Mouse (Mus musculus) midbrain, embryonic 16.5 days (tissue): ENCODE measurements around the gene Bmp4. TPM values are rescaled to one million over a fixed set of nuclear protein-coding genes. Genes with fewer than 3 reads are reported as not detected.
A peak's percentile ranks its signal among the peaks of the same experiment; 100 is the strongest.

Experiments
- ATAC-seq: fragments of 200-750 bp; cut with Nextera tagmentation; 2 replicates; pipeline ENCODE4 v1.8.0; 2017; ENCODE audit warnings: moderate TSS enrichment
- H3K27ac ChIP-seq: fragments of 300-500 bp; sonication (generic); 2 replicates; pipeline ENCODE4 v1.5.1; 2014; ENCODE audit warnings: mild to moderate bottlenecking, low read length, mixed read lengths
- H3K27me3 ChIP-seq: fragments of 300-500 bp; sonication (generic); 2 replicates; pipeline ENCODE4 v1.6.1; 2014; ENCODE audit warnings: low read depth, low read length, mixed read lengths; ENCODE audit not compliant: control insufficient read depth, insufficient read depth
- H3K36me3 ChIP-seq: fragments of 300-500 bp; sonication (generic); 2 replicates; pipeline ENCODE4 v1.6.1; 2014; ENCODE audit warnings: mild to moderate bottlenecking, low read length, moderate library complexity, mixed read lengths; ENCODE audit not compliant: control insufficient read depth, insufficient read depth
- H3K4me1 ChIP-seq: fragments of 300-500 bp; sonication (generic); 2 replicates; pipeline ENCODE4 v1.6.1; 2014; ENCODE audit warnings: mild to moderate bottlenecking, low read length, mixed read lengths; ENCODE audit not compliant: control insufficient read depth, insufficient read depth
- H3K4me2 ChIP-seq: fragments of 300-500 bp; sonication (generic); 2 replicates; pipeline ENCODE4 v1.6.1; 2014; ENCODE audit warnings: mild to moderate bottlenecking, low read length, mixed read lengths
- H3K4me3 ChIP-seq: fragments of 300-500 bp; sonication (generic); 2 replicates; pipeline ENCODE4 v1.5.1; 2014; ENCODE audit warnings: low read depth, mild to moderate bottlenecking, low read length, moderate library complexity, mixed read lengths
- H3K9ac ChIP-seq: fragments of 300-500 bp; sonication (generic); 2 replicates; pipeline ENCODE4 v1.6.1; 2014; ENCODE audit warnings: low read depth, low read length, mixed read lengths
- H3K9me3 ChIP-seq: fragments of 300-500 bp; sonication (generic); replicated peaks from 2 replicates; pipeline ENCODE4 v1.6.1; 2014; ENCODE audit warnings: mild to moderate bottlenecking, low read length, mixed read lengths; ENCODE audit not compliant: control insufficient read depth, poor library complexity, severe bottlenecking
- WGBS: fragments of 180-500 bp; shearing (Covaris S2); extraction: QIAGEN DNeasy Blood & Tissue Kit; methylation state at CpG from one replicate; pipeline ENCODE4 v1.1.7; 2014; 5-methylcytosine and 5-hydroxymethylcytosine counted together
- polyA plus RNA-seq: library from polyadenylated mRNA; unstranded; fragments of >200 nt; fragmentation: Nextera tagmentation; extraction: Ambion mirVana; gene quantifications from 2 replicates; pipeline ENCODE4 v1.2.1, GENCODE M21; 2015

The Bmp4 gene
- polyA plus RNA-seq, 1 experiment from 2014 or later: 6.5 TPM

DNA sequence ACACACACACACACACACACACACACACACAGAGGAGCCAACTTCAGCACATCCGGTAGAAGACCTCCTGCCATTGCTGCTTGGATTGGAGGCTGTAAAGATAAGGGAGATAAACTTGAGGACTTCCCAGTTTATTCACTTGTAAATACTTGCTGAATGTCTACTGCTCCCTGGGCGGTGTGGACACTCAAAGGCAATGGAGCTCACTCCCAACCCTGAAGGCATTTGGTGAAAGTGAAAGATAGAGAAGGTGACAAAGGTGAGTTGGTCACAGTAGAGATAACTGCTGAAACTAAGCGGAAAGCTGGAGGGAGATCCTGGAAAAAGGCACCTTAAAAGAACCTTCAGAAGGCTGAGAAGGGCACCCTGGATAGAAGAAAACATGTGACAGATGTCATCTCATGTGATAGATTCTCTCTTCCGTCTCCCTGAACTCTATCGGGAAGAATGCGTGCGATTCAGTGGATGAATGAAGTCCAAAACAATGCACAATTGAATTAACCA, 22.1 kb upstream of the Bmp4 start:
- H3K9me3 ChIP-seq: no peaks in the 10 kb centered on the region
- no peaks in the 10 kb centered on the region for H3K4me1 ChIP-seq
- no peak overlapping the region for H3K9ac ChIP-seq
- H3K27ac ChIP-seq: no peak overlapping the region
- no peak for ATAC-seq
- H3K36me3 ChIP-seq: no peaks in the 10 kb centered on the region
- H3K27me3 ChIP-seq: no peaks in the 10 kb centered on the region
- H3K4me2 ChIP-seq: no peak overlapping the region
- 83% methylated on average over 7 of the region's 7 CpGs for WGBS
- H3K4me3 ChIP-seq: no peak overlapping the region

DNA sequence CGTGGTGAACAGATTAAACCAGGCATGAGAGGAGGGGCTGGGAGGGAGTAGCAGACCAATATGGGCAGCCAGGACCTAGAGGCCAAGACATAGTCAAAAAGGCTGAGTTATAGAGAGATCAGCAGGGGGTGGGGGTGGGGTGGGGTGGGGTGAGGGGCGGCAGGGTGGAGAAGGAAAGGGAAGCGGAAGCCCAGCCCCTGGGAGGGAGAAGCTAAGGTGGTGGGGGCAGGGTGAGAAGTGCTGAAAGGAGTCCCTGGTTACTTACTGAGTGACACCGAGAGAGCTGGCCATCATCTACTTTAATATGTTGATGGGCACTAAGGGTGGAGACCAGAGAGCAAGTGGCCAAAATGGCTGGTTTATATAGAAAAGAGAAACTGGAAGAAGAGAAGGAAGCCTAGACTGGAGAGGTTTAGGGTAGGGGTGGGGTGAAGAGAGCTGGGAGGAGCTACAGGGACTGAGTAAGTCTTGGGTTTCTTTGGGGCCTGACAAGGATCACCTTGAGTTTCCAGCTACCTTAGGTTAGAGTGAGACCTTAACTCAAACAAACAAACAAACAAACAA, 20.2 kb upstream of the Bmp4 start:
- Histone ChIP-seq H3K27me3 (no peaks in the 10 kb centered on the region), H3K4me1 (no peaks in the 10 kb centered on the region), H3K4me3 (no peak overlapping the region), H3K9ac (no peak overlapping the region), H3K4me2 (no peak overlapping the region), H3K9me3 (no peaks in the 10 kb centered on the region), H3K36me3 (no peaks in the 10 kb centered on the region), H3K27ac (no peak overlapping the region)
- no peak for ATAC-seq
- 58% methylated on average over 4 of the region's 4 CpGs for WGBS

DNA sequence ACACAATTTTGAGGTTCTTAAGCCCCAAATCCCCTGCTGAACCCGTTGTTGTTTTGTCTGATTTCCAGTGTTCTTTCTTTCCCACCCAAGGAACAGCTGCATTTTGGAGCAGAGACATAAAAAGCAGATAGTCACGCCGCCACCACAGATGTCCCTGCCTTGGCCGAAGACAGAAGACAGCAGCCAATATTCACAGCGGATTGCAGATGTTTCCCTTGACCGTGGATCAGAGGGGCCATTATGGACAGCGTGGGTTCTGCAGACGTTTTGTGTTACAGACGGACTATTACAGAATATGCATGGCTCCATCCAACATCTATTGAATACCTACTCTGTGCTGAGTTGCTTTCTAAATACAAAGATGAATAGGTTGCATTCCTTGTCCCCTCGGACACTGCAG, 18.5 kb upstream of the Bmp4 start:
- H3K9ac ChIP-seq: no peak overlapping the region
- WGBS: 78% methylated on average over 10 of the region's 10 CpGs
- no peak for ATAC-seq
- H3K27me3 ChIP-seq: no peaks in the 10 kb centered on the region
- H3K4me3 ChIP-seq: no peak overlapping the region
- H3K4me1 ChIP-seq: no peaks in the 10 kb centered on the region
- no peaks in the 10 kb centered on the region for H3K9me3 ChIP-seq
- H3K4me2 ChIP-seq: no peak overlapping the region
- H3K36me3 ChIP-seq: no peaks in the 10 kb centered on the region
- H3K27ac ChIP-seq: no peak overlapping the region

DNA sequence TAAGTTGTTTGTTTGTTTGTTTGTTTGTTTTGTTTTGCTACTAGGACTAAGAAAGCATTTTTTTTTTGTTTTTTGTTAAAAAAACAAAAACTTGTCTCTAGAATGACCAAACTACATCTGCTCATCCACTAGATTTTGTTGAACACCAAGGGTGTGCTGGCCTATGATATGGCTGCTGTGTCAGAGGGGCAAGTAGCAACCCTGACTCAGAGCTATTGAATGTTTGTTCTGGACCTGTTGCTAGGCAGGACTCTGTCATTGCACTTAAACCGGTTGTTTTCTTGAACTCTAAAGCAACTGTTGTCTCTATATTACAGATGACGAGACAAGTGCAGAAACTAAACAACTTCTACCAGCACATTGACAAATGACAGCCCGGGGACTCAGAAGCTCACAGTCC, 17.9 kb upstream of the Bmp4 start:
- Histone ChIP-seq H3K4me2 (no peak overlapping the region), H3K9ac (no peak overlapping the region), H3K4me1 (no peaks in the 10 kb centered on the region), H3K27ac (no peak overlapping the region), H3K36me3 (no peaks in the 10 kb centered on the region), H3K9me3 (no peaks in the 10 kb centered on the region), H3K27me3 (no peaks in the 10 kb centered on the region), H3K4me3 (no peak overlapping the region)
- whole genome bisulfite sequencing: 95% methylated on average over 3 of the region's 3 CpGs
- no peak for ATAC-seq

DNA sequence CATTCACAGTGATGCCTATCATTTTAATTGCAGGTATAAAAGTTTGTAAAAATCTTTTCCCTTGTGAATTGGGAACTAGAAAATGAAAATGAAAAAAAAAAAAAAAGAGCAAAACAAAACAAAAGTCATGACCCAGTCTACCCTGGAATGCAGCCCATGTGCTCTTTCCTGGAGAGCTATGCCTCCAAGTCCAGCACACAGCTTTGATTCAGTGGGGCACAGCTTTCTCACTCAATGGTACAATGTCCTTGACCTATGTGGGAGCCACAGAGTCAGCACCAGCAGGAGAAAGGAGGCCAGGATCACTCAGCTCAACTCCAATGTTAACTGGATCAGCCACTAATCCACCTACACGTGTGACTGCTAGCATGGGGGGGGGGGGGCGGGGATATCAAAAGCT, 9.5 kb upstream of the Bmp4 start:
- H3K9me3 ChIP-seq: no peaks in the 10 kb centered on the region
- ATAC-seq: no peak
- no peak overlapping the region for H3K27ac ChIP-seq
- no peak overlapping the region for H3K9ac ChIP-seq
- H3K4me2 ChIP-seq: no peak overlapping the region
- no peak overlapping the region for H3K4me3 ChIP-seq
- H3K4me1 ChIP-seq: peaks cover 7% of the 10 kb centered on the region; the same call in 1 of the 2 replicates
- 68% methylated on average over 2 of the region's 2 CpGs for WGBS
- H3K27me3 ChIP-seq: peaks cover 18% of the 10 kb centered on the region
- H3K36me3 ChIP-seq: no peaks in the 10 kb centered on the region

DNA sequence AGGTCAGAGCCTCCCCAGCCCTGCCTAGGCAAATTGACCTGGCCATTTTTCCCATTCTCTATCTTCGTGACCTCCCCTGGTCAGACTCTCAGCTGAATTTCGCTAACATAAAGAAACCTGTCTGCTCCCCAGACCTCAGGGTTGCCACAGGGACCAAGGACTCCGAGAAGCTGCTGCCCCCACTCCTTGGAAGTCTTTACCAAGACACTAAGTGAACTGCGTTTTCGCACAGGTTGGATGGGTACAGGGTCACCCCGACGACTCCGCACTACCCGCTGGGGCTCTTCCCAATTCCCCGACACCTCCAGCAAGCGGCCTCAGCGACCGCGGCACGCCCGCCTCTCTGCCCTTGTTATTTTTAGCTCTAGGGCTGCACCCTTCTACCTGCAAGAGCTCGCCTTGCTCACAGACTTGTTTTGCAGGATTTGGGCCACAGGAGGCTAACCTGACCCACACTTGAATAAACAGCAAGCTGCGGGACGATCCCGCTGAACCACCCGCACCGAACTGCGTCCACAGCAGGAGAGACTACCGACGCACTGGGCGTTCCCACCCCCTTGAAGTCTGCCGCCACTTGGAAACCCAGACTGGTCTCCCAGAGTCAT, 7.7 kb upstream of the Bmp4 start:
- H3K9ac ChIP-seq: no peak overlapping the region
- WGBS: 3% methylated on average over 27 of the region's 27 CpGs

DNA sequence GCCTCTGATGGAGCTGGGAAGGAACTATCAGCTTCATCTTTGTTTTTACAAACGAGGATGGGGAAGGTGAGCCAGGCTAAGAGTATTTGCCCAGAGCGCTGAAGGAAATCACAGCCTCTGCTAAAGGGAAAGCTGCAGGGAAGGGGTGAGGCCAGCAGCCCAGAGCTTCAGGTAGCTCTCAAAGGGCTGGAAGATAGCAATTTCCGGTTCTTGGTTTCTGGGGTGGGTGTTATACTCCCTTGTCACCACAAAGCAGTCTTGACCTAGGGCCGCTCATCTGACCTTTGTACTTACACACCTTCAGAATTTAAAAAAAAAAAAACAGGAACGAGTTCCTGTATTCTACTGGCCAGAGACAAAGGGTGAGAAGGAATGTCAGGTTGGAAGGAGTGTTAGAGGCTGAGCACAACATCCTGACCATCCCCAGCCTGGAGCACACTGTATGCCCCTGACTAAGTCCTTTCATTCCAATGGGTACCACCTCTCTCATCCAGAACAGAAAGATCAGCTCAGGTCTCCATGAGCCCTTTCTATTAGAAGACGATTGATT, 1.2 kb upstream of the Bmp4 start:
- Histone ChIP-seq H3K27ac (no peak overlapping the region), H3K27me3 (peaks cover 23% of the 10 kb centered on the region), H3K4me3 (no peak overlapping the region), H3K4me1 (peaks cover 24% of the 10 kb centered on the region), H3K9ac (no peak overlapping the region), H3K4me2 (no peak overlapping the region), H3K9me3 (no peaks in the 10 kb centered on the region), H3K36me3 (no peaks in the 10 kb centered on the region)
- WGBS: 59% methylated on average over 6 of the region's 6 CpGs
- no peak for ATAC-seq

More for the DNA sequence above, 7.7 kb upstream of the Bmp4 start:
- ATAC-seq: peak; percentile 14; the same call in 1 of the 2 replicates
- H3K4me2 ChIP-seq: peak overlapping the region; percentile 64
- H3K4me3 ChIP-seq: peak overlapping the region; percentile 31
- H3K4me1 ChIP-seq: peaks cover 7% of the 10 kb centered on the region; the same call in 1 of the 2 replicates
- no peak overlapping the region for H3K27ac ChIP-seq
- H3K9me3 ChIP-seq: no peaks in the 10 kb centered on the region
- H3K27me3 ChIP-seq: peaks cover 18% of the 10 kb centered on the region
- no peaks in the 10 kb centered on the region for H3K36me3 ChIP-seq

DNA sequence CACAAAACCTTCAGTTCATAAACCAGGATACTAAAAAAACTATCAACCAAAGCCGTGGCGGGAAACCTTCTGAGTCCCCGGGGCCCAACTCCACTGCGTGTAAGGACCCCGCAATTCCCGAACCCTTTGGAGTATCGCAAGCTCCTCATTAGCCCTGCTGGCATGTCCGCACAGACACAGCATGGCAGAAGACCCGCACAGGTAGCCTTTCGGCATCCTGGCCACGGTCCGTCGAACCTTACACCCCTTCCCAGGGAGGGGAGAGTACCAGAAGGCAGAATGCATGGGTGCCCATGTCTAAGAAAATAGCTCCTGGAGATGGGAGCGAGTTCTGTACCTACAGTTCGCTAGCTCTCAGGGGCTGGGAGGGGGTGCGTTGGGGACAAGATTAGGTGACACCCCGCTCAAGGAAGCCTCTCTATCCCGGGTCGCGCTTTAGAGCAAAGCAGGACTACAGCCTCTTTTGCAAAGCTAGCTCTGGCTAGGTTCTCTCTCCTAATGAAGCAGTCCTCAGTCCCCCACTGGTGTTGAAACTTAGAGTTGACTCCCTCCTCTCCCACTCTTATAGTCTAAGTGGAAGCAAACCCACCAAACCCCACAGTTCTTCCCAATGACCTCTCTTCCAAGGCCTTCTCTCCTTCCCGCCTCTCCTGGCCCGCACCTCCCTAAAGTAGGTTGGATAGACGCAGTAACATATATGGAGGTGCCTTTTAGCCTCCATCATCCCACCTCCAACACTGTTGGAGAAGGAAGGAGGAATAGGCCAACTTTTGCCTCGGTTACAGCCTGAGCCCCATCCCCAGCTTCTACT, 826 bp downstream of the Bmp4 start:
- Histone ChIP-seq H3K9me3 (no peaks in the 10 kb centered on the region), H3K4me3 (peak overlapping the region; percentile 16), H3K4me2 (peak overlapping the region; percentile 44), H3K36me3 (no peaks in the 10 kb centered on the region), H3K9ac (0 out of 2 replicates have a peak overlapping the region, but pooled peaks have one; percentile 40), H3K4me1 (peaks cover 38% of the 10 kb centered on the region), H3K27me3 (peaks cover 27% of the 10 kb centered on the region), H3K27ac (no peak overlapping the region)
- whole genome bisulfite sequencing: 5% methylated on average over 24 of the region's 24 CpGs
- no peak for ATAC-seq
